9 mouse cellular contexts compared by ENCODE assay signal in genomic region chr9:74848411-74849194, GRCm38 (mm10). TPM values are rescaled to one million over a fixed set of nuclear protein-coding genes. Genes with fewer than 3 reads are reported as not detected.
DNase-seq lines count a peak whose midpoint lies in the region; ATAC-seq and TF ChIP-seq lines count a peak whose summit lies in the region.
"Had no signal": no experiment of that assay in that cellular context is flagged by ENCODE, and none has a peak within 500 bp of the region (broad histone marks: within the 10 kb centered on the region; RNA-seq: fewer than 3 reads in every experiment).

No protein-coding gene starts in this region.

- TF ChIP-seq CTCF in midbrain, postnatal 0 days (IDR thresholded peaks at IDR 0.05) = no peak

- under 1% methylated on average over 46 of the region's 46 CpGs for whole genome bisulfite sequencing in heart, embryonic 12.5 days
- WGBS in hindbrain, embryonic 15.5 days = under 1% methylated on average over 46 of the region's 46 CpGs
- under 1% methylated on average over 46 of the region's 46 CpGs for WGBS in midbrain, postnatal 0 days

- peaks cover 15% of the 10 kb centered on the region for H3K4me1 ChIP-seq in heart, embryonic 12.5 days (replicated peaks)
- peaks cover 5% of the 10 kb centered on the region for H3K4me1 ChIP-seq in brown adipose tissue, adult 24 weeks (ENCODE audit: control insufficient read depth, insufficient read depth, insufficient read length, low read length)
- peaks cover 20% of the 10 kb centered on the region for H3K4me1 ChIP-seq in hindbrain, embryonic 15.5 days (replicated peaks)
- no peaks in the 10 kb centered on the region for H3K4me1 ChIP-seq in midbrain, postnatal 0 days (ENCODE audit: insufficient read depth, low read length)

- no peaks in the 10 kb centered on the region for H3K36me3 ChIP-seq in heart, embryonic 12.5 days
- no peaks in the 10 kb centered on the region for H3K36me3 ChIP-seq in hindbrain, embryonic 15.5 days
- no peaks in the 10 kb centered on the region for H3K36me3 ChIP-seq in midbrain, postnatal 0 days (ENCODE audit: insufficient read depth, low read length)

- H3K27ac ChIP-seq in heart, embryonic 12.5 days (ENCODE audit: poor library complexity, severe bottlenecking) = no peak overlapping the region
- H3K27ac ChIP-seq in brown adipose tissue, adult 24 weeks (replicated peaks; ENCODE audit: low read depth, low read length) = no peak overlapping the region
- peak overlapping the region; percentile 74 for H3K27ac ChIP-seq in hindbrain, embryonic 15.5 days (replicated peaks)
- H3K27ac ChIP-seq in midbrain, postnatal 0 days (ENCODE audit: low read depth, low read length) = no peak overlapping the region

- peak overlapping the region; percentile 49 for H3K4me3 ChIP-seq in heart, embryonic 12.5 days
- peak overlapping the region; percentile 35 for H3K4me3 ChIP-seq in brown adipose tissue, adult 24 weeks (ENCODE audit: insufficient read depth, low read depth, low read length)
- H3K4me3 ChIP-seq in hindbrain, embryonic 15.5 days = peak overlapping the region; percentile 39
- H3K4me3 ChIP-seq in midbrain, postnatal 0 days (ENCODE audit: low read depth, low read length) = peak overlapping the region; percentile 32

- peak overlapping the region; percentile 83 for H3K4me2 ChIP-seq in heart, embryonic 12.5 days
- H3K4me2 ChIP-seq in hindbrain, embryonic 15.5 days = peak overlapping the region; percentile 86
- peak overlapping the region; percentile 62 for H3K4me2 ChIP-seq in midbrain, postnatal 0 days (ENCODE audit: low read depth, low read length, poor library complexity, severe bottlenecking)

- no peak for ATAC-seq in heart, embryonic 12.5 days (ENCODE audit: insufficient number of reproducible peaks, low FRiP score)
- ATAC-seq in hindbrain, embryonic 15.5 days (ENCODE audit: low FRiP score, low read depth) = no peak
- no peak for ATAC-seq in midbrain, postnatal 0 days (ENCODE audit: low FRiP score)

- H3K9me3 ChIP-seq in heart, embryonic 12.5 days (replicated peaks) = no peaks in the 10 kb centered on the region
- no peaks in the 10 kb centered on the region for H3K9me3 ChIP-seq in hindbrain, embryonic 15.5 days
- H3K9me3 ChIP-seq in midbrain, postnatal 0 days (ENCODE audit: low read length) = no peaks in the 10 kb centered on the region

- DNase-seq in heart, adult 18-20 months = no peak
- no peak for DNase-seq in midbrain, postnatal 0 days (ENCODE audit: low spot score)
- DNase-seq in natural killer cell, adult 2 months (ENCODE audit: low spot score in 2 of 2) = no peak
- DNase-seq in MN1 (ENCODE audit: low spot score) = no peak
- DNase-seq in gastrocnemius, postnatal 10 days = no peak

- peaks cover 91% of the 10 kb centered on the region for H3K27me3 ChIP-seq in heart, embryonic 12.5 days (replicated peaks)
- H3K27me3 ChIP-seq in hindbrain, embryonic 15.5 days = peaks cover 64% of the 10 kb centered on the region
- H3K27me3 ChIP-seq in midbrain, postnatal 0 days (ENCODE audit: insufficient read depth, low read length) = peaks cover 41% of the 10 kb centered on the region

- H3K9ac ChIP-seq in heart, embryonic 12.5 days = peak overlapping the region; percentile 24; the same call in 1 of the 2 replicates
- H3K9ac ChIP-seq in hindbrain, embryonic 15.5 days = peak overlapping the region; percentile 28; the same call in 1 of the 2 replicates
- H3K9ac ChIP-seq in midbrain, postnatal 0 days (replicated peaks; ENCODE audit: low read length, poor library complexity, severe bottlenecking) = peak overlapping the region; percentile 25

RNA-seq across cellular contexts. Expression of gene Onecut1, which starts 13.1 kb away (rescaled TPM):
- 0.05 TPM in 1 of 2 replicates, not detected in the other for polyA plus RNA-seq in heart, embryonic 12.5 days (2016; fragmentation: Nextera tagmentation; extraction: Ambion mirVana)
- not detected for total RNA-seq in heart, adult 18-20 months (2021)
- not detected in 2 replicates for polyA plus RNA-seq in brown adipose tissue, adult 24 weeks (2012; ENCODE audit: insufficient read depth, insufficient read length, missing spikeins)
- 4.2 and 6.2 TPM in 2 replicates for polyA plus RNA-seq in hindbrain, embryonic 15.5 days (2015; fragmentation: Nextera tagmentation; extraction: Ambion mirVana)
- 7.5 and 8.4 TPM in 2 replicates for total RNA-seq in midbrain, postnatal 0 days (2014; rRNA removed)
- 3.8 and 5.0 TPM in 2 replicates for polyA plus RNA-seq in midbrain, postnatal 0 days (2015; fragmentation: Nextera tagmentation; extraction: Ambion mirVana)
- total RNA-seq in gastrocnemius, postnatal 10 days (2021) = not detected
- total RNA-seq: MEL had no signal
